ENCODE assay signal across 18 mouse cellular contexts in the genomic region with DNA sequence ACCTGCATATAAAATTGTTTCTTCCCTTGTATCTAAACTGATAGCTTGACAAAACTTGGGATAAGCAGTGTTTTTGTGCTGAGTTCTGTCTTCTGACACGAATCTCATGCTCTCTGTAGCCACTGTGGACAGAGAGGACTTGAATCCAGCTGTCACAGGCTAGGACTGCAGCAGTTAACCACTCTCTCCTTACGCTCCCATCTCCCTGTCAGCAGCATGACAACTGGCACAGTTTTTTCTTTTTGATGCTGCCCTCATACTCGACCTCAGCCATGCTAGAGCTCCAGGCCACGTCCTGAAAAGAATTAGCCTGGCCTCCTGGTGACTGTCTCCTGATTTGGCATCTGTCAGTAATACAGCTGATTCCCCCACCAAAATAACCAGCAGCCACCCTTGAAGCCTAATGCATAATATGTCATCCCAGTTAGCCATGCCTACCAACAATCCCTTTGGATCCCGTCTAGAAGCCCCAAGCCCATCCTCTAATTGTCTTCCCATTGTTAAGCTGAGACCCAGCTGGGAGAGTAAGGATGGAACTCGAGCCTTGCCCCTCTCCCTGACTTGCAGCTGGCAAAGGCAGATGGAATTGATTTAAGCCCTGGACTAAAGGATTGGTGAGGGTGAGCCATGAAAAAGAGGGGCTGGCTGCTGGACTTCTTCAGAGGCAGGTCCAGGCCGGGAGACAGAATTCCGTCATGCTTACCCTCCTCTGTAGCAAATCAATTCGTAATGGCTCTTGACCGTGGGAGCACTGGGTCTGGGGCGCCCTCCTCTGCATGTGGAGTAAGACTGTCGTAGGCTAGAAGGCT. TPM values are rescaled to one million over a fixed set of nuclear protein-coding genes. Genes with fewer than 3 reads are reported as not detected.
DNase-seq lines count a peak whose midpoint lies in the region; ATAC-seq lines count a peak whose summit lies in the region.
"Had no signal": no experiment of that assay in that cellular context is flagged by ENCODE, and none has a peak within 500 bp of the region (broad histone marks: within the 10 kb centered on the region; RNA-seq: fewer than 3 reads in every experiment).

No protein-coding gene starts in this region.

- no peak for ATAC-seq in forebrain, embryonic 12.5 days (ENCODE audit: low FRiP score)
- ATAC-seq in forebrain, embryonic 16.5 days, result no peak
- peak; percentile 59; the same call in 1 of the 2 replicates for ATAC-seq in hindbrain, embryonic 15.5 days (ENCODE audit: low FRiP score, low read depth)
- no peak for ATAC-seq in midbrain, embryonic 16.5 days
- ATAC-seq: liver, postnatal 0 days had no signal

- H3K9me3 ChIP-seq in forebrain, embryonic 12.5 days, result no peaks in the 10 kb centered on the region
- H3K9me3 ChIP-seq in forebrain, embryonic 16.5 days (ENCODE audit: control insufficient read depth, low read length), result no peaks in the 10 kb centered on the region
- no peaks in the 10 kb centered on the region for H3K9me3 ChIP-seq in embryonic facial prominence, embryonic 10.5 days
- H3K9me3 ChIP-seq in hindbrain, embryonic 15.5 days, result no peaks in the 10 kb centered on the region
- H3K9me3 ChIP-seq in midbrain, embryonic 16.5 days (replicated peaks; ENCODE audit: control insufficient read depth, low read length, poor library complexity, severe bottlenecking), result no peaks in the 10 kb centered on the region

- peak; percentile 71 for DNase-seq in embryonic facial prominence, embryonic 10.5 days (ENCODE audit: low spot score)
- DNase-seq in lung, adult 18-20 months, result no peak
- no peak for DNase-seq in left cerebral cortex, adult 8-10 months (ENCODE audit: low spot score in 2 of 2)
- no peak for DNase-seq in cerebellum, postnatal 25 days
- DNase-seq: adrenal gland, postnatal 14 days; kidney, adult 11 months; liver, postnatal 0 days; right cerebral cortex, postnatal 14 days; thymus, adult 18-20 months had no signal

- 71% methylated on average over 12 of the region's 12 CpGs for WGBS in forebrain, embryonic 12.5 days
- 77% methylated on average over 12 of the region's 12 CpGs for WGBS in forebrain, embryonic 16.5 days
- WGBS in embryonic facial prominence, embryonic 10.5 days, result 45% methylated on average over 12 of the region's 12 CpGs
- 30% methylated on average over 12 of the region's 12 CpGs for WGBS in hindbrain, embryonic 15.5 days
- WGBS in midbrain, embryonic 16.5 days, result 38% methylated on average over 12 of the region's 12 CpGs

- H3K4me2 ChIP-seq in forebrain, embryonic 12.5 days, result no peak overlapping the region
- no peak overlapping the region for H3K4me2 ChIP-seq in forebrain, embryonic 16.5 days (ENCODE audit: low read length)
- no peak overlapping the region for H3K4me2 ChIP-seq in hindbrain, embryonic 15.5 days
- no peak overlapping the region for H3K4me2 ChIP-seq in midbrain, embryonic 16.5 days (ENCODE audit: low read length)

- H3K27me3 ChIP-seq in forebrain, embryonic 12.5 days, result no peaks in the 10 kb centered on the region
- H3K27me3 ChIP-seq in forebrain, embryonic 16.5 days (replicated peaks; ENCODE audit: control insufficient read depth, insufficient read depth, low read length), result no peaks in the 10 kb centered on the region
- no peaks in the 10 kb centered on the region for H3K27me3 ChIP-seq in embryonic facial prominence, embryonic 10.5 days (replicated peaks; ENCODE audit: low read depth, poor library complexity, severe bottlenecking)
- no peaks in the 10 kb centered on the region for H3K27me3 ChIP-seq in hindbrain, embryonic 15.5 days
- H3K27me3 ChIP-seq in midbrain, embryonic 16.5 days (ENCODE audit: control insufficient read depth, insufficient read depth, low read depth, low read length), result no peaks in the 10 kb centered on the region

- no peak overlapping the region for H3K4me3 ChIP-seq in forebrain, embryonic 12.5 days (replicated peaks)
- no peak overlapping the region for H3K4me3 ChIP-seq in forebrain, embryonic 16.5 days (replicated peaks; ENCODE audit: low read length)
- H3K4me3 ChIP-seq in embryonic facial prominence, embryonic 10.5 days, result peak overlapping the region; percentile 8; the same call in 1 of the 2 replicates
- no peak overlapping the region for H3K4me3 ChIP-seq in hindbrain, embryonic 15.5 days
- no peak overlapping the region for H3K4me3 ChIP-seq in midbrain, embryonic 16.5 days (ENCODE audit: low read depth, low read length)

- no peak overlapping the region for H3K9ac ChIP-seq in forebrain, embryonic 12.5 days
- no peak overlapping the region for H3K9ac ChIP-seq in forebrain, embryonic 16.5 days (replicated peaks; ENCODE audit: low read depth, low read length)
- H3K9ac ChIP-seq in hindbrain, embryonic 15.5 days, result no peak overlapping the region
- 0 out of 2 replicates have a peak overlapping the region, but pooled peaks have one; percentile 6 for H3K9ac ChIP-seq in midbrain, embryonic 16.5 days (ENCODE audit: low read depth, low read length)
- H3K9ac ChIP-seq: liver, postnatal 0 days had no signal

- 0 out of 2 replicates have a peak overlapping the region, but pooled peaks have one; percentile 13 for H3K27ac ChIP-seq in forebrain, embryonic 12.5 days
- H3K27ac ChIP-seq in forebrain, embryonic 16.5 days (ENCODE audit: low read length), result no peak overlapping the region
- peak overlapping the region; percentile 45; the same call in 1 of the 2 replicates for H3K27ac ChIP-seq in embryonic facial prominence, embryonic 10.5 days (replicated peaks)
- H3K27ac ChIP-seq in hindbrain, embryonic 15.5 days (replicated peaks), result no peak overlapping the region
- H3K27ac ChIP-seq in midbrain, embryonic 16.5 days (ENCODE audit: low read length), result no peak overlapping the region
- H3K27ac ChIP-seq: macrophage had no signal

- peaks cover 68% of the 10 kb centered on the region for H3K36me3 ChIP-seq in forebrain, embryonic 12.5 days (replicated peaks)
- H3K36me3 ChIP-seq in forebrain, embryonic 16.5 days (ENCODE audit: control insufficient read depth, insufficient read depth), result peaks cover 32% of the 10 kb centered on the region
- peaks cover 77% of the 10 kb centered on the region for H3K36me3 ChIP-seq in embryonic facial prominence, embryonic 10.5 days (replicated peaks)
- peaks cover 65% of the 10 kb centered on the region for H3K36me3 ChIP-seq in hindbrain, embryonic 15.5 days
- peaks cover 33% of the 10 kb centered on the region for H3K36me3 ChIP-seq in midbrain, embryonic 16.5 days (ENCODE audit: control insufficient read depth, insufficient read depth, low read length)

- H3K4me1 ChIP-seq in forebrain, embryonic 12.5 days, result peaks cover 8% of the 10 kb centered on the region; the same call in 1 of the 2 replicates
- H3K4me1 ChIP-seq in forebrain, embryonic 16.5 days (replicated peaks; ENCODE audit: control insufficient read depth, insufficient read depth, low read length), result no peaks in the 10 kb centered on the region
- peaks cover 21% of the 10 kb centered on the region for H3K4me1 ChIP-seq in embryonic facial prominence, embryonic 10.5 days
- no peaks in the 10 kb centered on the region for H3K4me1 ChIP-seq in hindbrain, embryonic 15.5 days (replicated peaks)
- no peaks in the 10 kb centered on the region for H3K4me1 ChIP-seq in midbrain, embryonic 16.5 days (ENCODE audit: control insufficient read depth, insufficient read depth, low read length)

RNA-seq across cellular contexts. Expression of a gene that starts 29.2 kb away (rescaled TPM):
- polyA plus RNA-seq in forebrain, embryonic 12.5 days (2016; fragmentation: Nextera tagmentation; extraction: Ambion mirVana), result 0.87 and 1.2 TPM in 2 replicates
- polyA plus RNA-seq in forebrain, embryonic 16.5 days (2015; fragmentation: Nextera tagmentation; extraction: Ambion mirVana), result 0.34 and 0.75 TPM in 2 replicates
- 0.16 TPM in 1 of 2 replicates, not detected in the other for polyA plus RNA-seq in embryonic facial prominence, embryonic 10.5 days (2016; fragmentation: Nextera tagmentation; extraction: Ambion mirVana)
- polyA plus RNA-seq in hindbrain, embryonic 15.5 days (2015; fragmentation: Nextera tagmentation; extraction: Ambion mirVana), result 0.32 and 0.51 TPM in 2 replicates
- 0.09 and 0.22 TPM in 2 replicates for polyA plus RNA-seq in midbrain, embryonic 16.5 days (2015; fragmentation: Nextera tagmentation; extraction: Ambion mirVana)
- total RNA-seq in left cerebral cortex, adult 8-10 months (2022), result not detected
- total RNA-seq: adrenal gland, postnatal 14 days; heart, postnatal 25 days; left cerebral cortex, postnatal 14 days had no signal
- polyA plus RNA-seq: gonadal fat pad, adult 2 months; large intestine, adult 2 months; liver, postnatal 0 days; macrophage had no signal

RNA-seq across cellular contexts. Expression of a gene that starts 29.4 kb away (rescaled TPM):
- polyA plus RNA-seq in forebrain, embryonic 12.5 days (2016; fragmentation: Nextera tagmentation; extraction: Ambion mirVana), result 472 and 480 TPM in 2 replicates
- polyA plus RNA-seq in forebrain, embryonic 16.5 days (2015; fragmentation: Nextera tagmentation; extraction: Ambion mirVana), result 432 and 443 TPM in 2 replicates
- 587 and 594 TPM in 2 replicates for polyA plus RNA-seq in embryonic facial prominence, embryonic 10.5 days (2016; fragmentation: Nextera tagmentation; extraction: Ambion mirVana)
- polyA plus RNA-seq in hindbrain, embryonic 15.5 days (2015; fragmentation: Nextera tagmentation; extraction: Ambion mirVana), result 400 and 413 TPM in 2 replicates
- 393 and 408 TPM in 2 replicates for polyA plus RNA-seq in midbrain, embryonic 16.5 days (2015; fragmentation: Nextera tagmentation; extraction: Ambion mirVana)
- total RNA-seq in left cerebral cortex, adult 8-10 months (2022), result 100 to 1,000 TPM in 3 of 4 experiments, 10 to 100 TPM in 1; 84.9 to 112 (median 104) TPM

RNA-seq across cellular contexts. Expression of a gene that starts 46.4 kb away (rescaled TPM):
- 46.4 and 52.3 TPM in 2 replicates for polyA plus RNA-seq in forebrain, embryonic 12.5 days (2016; fragmentation: Nextera tagmentation; extraction: Ambion mirVana)
- 120 and 129 TPM in 2 replicates for polyA plus RNA-seq in forebrain, embryonic 16.5 days (2015; fragmentation: Nextera tagmentation; extraction: Ambion mirVana)
- polyA plus RNA-seq in embryonic facial prominence, embryonic 10.5 days (2016; fragmentation: Nextera tagmentation; extraction: Ambion mirVana), result 37.5 and 40.9 TPM in 2 replicates
- 130 and 146 TPM in 2 replicates for polyA plus RNA-seq in hindbrain, embryonic 15.5 days (2015; fragmentation: Nextera tagmentation; extraction: Ambion mirVana)
- polyA plus RNA-seq in midbrain, embryonic 16.5 days (2015; fragmentation: Nextera tagmentation; extraction: Ambion mirVana), result 134 and 161 TPM in 2 replicates
- total RNA-seq in left cerebral cortex, adult 8-10 months (2022), result 100 to 1,000 TPM; 980 to 990 (median 985) TPM

RNA-seq across cellular contexts. Expression of a gene that starts 46.5 kb away (rescaled TPM):
- polyA plus RNA-seq in forebrain, embryonic 12.5 days (2016; fragmentation: Nextera tagmentation; extraction: Ambion mirVana), result 32.9 and 33.5 TPM in 2 replicates
- polyA plus RNA-seq in forebrain, embryonic 16.5 days (2015; fragmentation: Nextera tagmentation; extraction: Ambion mirVana), result 32.8 and 35.0 TPM in 2 replicates
- 19.3 and 21.4 TPM in 2 replicates for polyA plus RNA-seq in embryonic facial prominence, embryonic 10.5 days (2016; fragmentation: Nextera tagmentation; extraction: Ambion mirVana)
- 39.5 and 41.4 TPM in 2 replicates for polyA plus RNA-seq in hindbrain, embryonic 15.5 days (2015; fragmentation: Nextera tagmentation; extraction: Ambion mirVana)
- 36.5 and 42.8 TPM in 2 replicates for polyA plus RNA-seq in midbrain, embryonic 16.5 days (2015; fragmentation: Nextera tagmentation; extraction: Ambion mirVana)
- total RNA-seq in left cerebral cortex, adult 8-10 months (2022), result 10 to 100 TPM; 62.6 to 66.9 (median 65.0) TPM

Comparison
In these comparisons a context has a peak if more than half of its experiments do, and no peak if none do; other contexts are left out.
1. H3K27ac ChIP-seq: peak in forebrain, embryonic 12.5 days (single experiment) and embryonic facial prominence, embryonic 10.5 days (single experiment); none in forebrain, embryonic 16.5 days (single experiment), hindbrain, embryonic 15.5 days (single experiment) and midbrain, embryonic 16.5 days (single experiment).